Mouse (Mus musculus): ENCODE data around the gene Gpat3. TPM values are rescaled to one million over a fixed set of nuclear protein-coding genes. Genes with fewer than 3 reads are reported as not detected.
A peak's percentile ranks its signal among the peaks of the same experiment; 100 is the strongest.

Gpat3 gene
- total RNA-seq (2021) = 1 to 10 TPM; 2.1 to 3.7 TPM
- long read RNA-seq, experiment 1, partial matches to known transcripts = 0 of 20 reads
- long read RNA-seq, experiment 1, other reads (novel, unspliced or antisense) = 19 of 20 reads
- long read RNA-seq, experiment 2, partial matches to known transcripts = 0 of 20 reads
- long read RNA-seq, experiment 2, other reads (novel, unspliced or antisense) = 19 of 20 reads

- peak within 1 kb of the TSS; percentile 78 for H3K4me3 ChIP-seq
- peak within 1 kb of the TSS; percentile 53; the same call in 1 of the 2 replicates for H3K27ac ChIP-seq
- DNase-seq (ENCODE audit: low spot score in 2 of 2) = peak in 1 of 2 experiments; percentile 14
- no peak for TF ChIP-seq CTCF (conservative IDR thresholded peaks at IDR 0.05)
These were observed at the start of gene Gpat3 for GRCm38 (mm10) chr5:100845485-100845847. TSS of gene Gpat3 (plus strand) at chr5:100845713.

DNA sequence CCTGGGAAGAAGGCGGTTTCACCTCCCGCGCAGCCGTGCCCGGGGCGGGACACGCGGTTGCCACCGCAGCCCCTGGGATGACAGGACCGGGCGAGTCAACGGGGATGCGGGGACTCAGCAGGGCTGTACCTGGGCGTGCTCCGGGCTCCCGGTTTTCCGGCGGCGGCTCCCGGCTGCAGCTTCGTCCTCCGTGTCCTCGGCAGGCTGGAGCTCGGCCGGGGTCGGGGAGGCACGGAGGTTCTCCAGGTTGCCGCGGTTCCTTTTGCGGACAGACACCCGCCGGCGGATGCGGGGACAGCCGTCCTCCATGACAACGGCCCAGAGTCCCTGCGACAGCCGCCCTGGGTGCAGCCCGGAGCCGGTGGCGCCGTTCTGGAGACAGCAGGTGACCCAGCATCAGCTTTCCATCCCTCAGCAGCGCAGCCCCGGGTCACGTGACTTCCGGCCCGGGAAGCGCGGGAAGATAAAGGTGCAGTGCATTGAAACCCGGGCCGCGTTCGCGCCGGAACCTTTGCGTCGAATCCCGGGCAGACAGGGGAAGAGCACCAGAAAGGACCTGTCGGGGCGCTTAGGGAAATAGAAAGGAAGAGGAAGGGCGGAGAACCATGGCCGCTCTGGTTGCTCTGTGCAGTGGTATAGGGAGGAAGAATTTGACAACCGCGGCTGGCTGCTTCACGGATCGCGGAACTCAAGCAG is 47.2 kb upstream of the Gpat3 start, which contains the start of the genes Helq and Mrps18c:
TSS of gene Helq (minus strand) at position 434 of the 696 bp plus-strand sequence.
TSS of gene Mrps18c (plus strand) at position 463 of the 696 bp plus-strand sequence.
- H3K27ac ChIP-seq = peak within 1 kb of the TSS; percentile 88
- TF ChIP-seq CTCF (conservative IDR thresholded peaks at IDR 0.05) = no peak
- DNase-seq (ENCODE audit: low spot score in 2 of 2) = peak; percentile 93 to 94
- H3K4me3 ChIP-seq = peak within 1 kb of the TSS; percentile 83

DNA sequence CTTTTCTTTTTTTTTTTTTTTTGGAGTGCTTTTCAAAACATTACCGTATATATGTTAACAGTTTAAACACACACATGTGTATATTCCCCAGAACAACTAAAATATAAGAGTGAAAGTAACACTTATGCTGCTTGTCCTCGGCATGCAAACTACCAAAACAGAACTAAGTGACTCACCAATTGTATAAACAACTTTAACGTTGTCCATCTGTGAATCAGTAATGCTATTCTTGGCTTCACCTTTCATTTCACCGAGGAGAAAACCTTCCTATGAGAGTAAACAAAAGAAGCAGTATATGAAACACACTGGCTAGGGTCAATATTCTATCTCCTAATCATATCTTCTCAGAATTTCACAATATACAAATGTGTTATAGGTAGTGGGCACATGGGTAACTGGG is 27.2 kb upstream of the Gpat3 start:
- no peak for DNase-seq (ENCODE audit: low spot score in 2 of 2)
- no peak for TF ChIP-seq CTCF (conservative IDR thresholded peaks at IDR 0.05)
- H3K27ac ChIP-seq = no peak overlapping the region
- no peak overlapping the region for H3K4me3 ChIP-seq

- H3K4me3 ChIP-seq = peak overlapping the region; percentile 96
- TF ChIP-seq CTCF (conservative IDR thresholded peaks at IDR 0.05) = peak; percentile 67
- peak overlapping the region; percentile 89 for H3K27ac ChIP-seq
- no peak for DNase-seq (ENCODE audit: low spot score in 2 of 2)
These were observed 25.7 kb upstream of the Gpat3 start for GRCm38 (mm10) chr5:100819568-100820480.

DNA sequence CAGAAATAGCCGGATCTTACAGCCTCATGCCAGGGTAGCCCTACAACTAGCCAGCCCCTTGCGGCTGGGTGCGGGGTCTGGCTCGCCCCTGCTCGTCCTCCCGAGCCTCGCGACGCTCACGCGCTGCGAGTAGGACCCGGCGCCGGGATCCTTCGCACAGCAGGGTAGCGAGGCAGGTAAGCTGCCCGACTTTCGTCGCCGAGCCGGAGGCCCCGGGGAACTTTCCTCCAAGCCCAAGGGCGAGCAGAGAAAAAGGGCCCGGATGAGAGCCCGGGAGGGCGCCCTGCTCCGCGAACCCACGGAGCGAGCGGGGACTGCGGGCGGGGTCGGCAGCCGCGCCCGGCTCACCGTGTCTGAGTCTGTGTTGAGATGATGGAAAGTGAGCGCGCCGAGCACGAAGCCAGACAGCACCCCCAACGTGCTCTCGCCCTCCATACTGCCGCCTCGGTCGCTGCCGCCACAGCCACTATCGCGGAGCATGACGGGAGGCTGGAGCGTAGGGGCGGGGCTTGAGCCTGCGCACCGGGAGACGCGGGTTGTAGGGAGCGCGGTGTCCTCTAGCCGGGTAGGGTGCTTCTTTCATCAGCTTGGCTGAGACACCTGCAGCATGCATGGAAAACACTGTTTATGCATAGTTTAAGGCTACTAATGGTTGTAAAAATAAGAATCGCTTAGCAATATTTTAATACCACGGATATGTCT is 24.9 kb upstream of the Gpat3 start, which contains the start of gene Abraxas1:
TSS of gene Abraxas1 (minus strand) at position 483 of the 702 bp plus-strand sequence.
- H3K4me3 ChIP-seq = peak within 1 kb of the TSS; percentile 96
- DNase-seq (ENCODE audit: low spot score in 2 of 2) = peak; percentile 88
- TF ChIP-seq CTCF (conservative IDR thresholded peaks at IDR 0.05) = no peak; the same call in 1 of the 2 replicates
- peak within 1 kb of the TSS; percentile 89 for H3K27ac ChIP-seq

DNA sequence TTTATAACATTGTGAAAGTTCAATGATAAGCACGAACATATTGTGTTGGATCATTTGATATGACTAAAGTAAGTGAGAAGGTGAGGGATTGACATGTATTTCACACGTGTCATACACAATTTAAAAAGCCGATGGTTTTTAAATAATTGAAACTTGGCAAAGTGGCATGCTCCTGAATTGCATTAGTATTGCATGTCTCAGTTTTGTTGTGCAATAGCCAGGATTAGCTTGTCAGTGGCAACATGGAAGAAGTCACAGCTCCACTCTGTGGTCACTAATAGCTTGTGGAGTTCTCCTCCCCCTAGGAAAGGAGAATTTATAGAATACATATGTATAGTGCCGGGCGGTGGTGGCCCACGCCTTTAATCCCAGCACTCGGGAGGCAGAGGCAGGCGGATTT is 24.1 kb upstream of the Gpat3 start:
- no peak for DNase-seq (ENCODE audit: low spot score in 2 of 2)
- Histone ChIP-seq H3K27ac (no peak overlapping the region), H3K4me3 (peak overlapping the region; percentile 96)
- TF ChIP-seq CTCF (conservative IDR thresholded peaks at IDR 0.05) = no peak

- H3K27ac ChIP-seq = no peak overlapping the region
- DNase-seq (ENCODE audit: low spot score in 2 of 2) = no peak
- no peak for TF ChIP-seq CTCF (conservative IDR thresholded peaks at IDR 0.05)
- H3K4me3 ChIP-seq = no peak overlapping the region
These were observed 22.7 kb upstream of the Gpat3 start for GRCm38 (mm10) chr5:100822826-100823225.

GRCm38 (mm10) chr5:100825975-100826374 is 19.5 kb upstream of the Gpat3 start:
- Histone ChIP-seq H3K27ac (no peak overlapping the region), H3K4me3 (no peak overlapping the region)
- DNase-seq (ENCODE audit: low spot score in 2 of 2) = no peak
- peak; percentile 74 for TF ChIP-seq CTCF (conservative IDR thresholded peaks at IDR 0.05)

- no peak overlapping the region for H3K27ac ChIP-seq
- no peak for TF ChIP-seq CTCF (conservative IDR thresholded peaks at IDR 0.05)
- H3K4me3 ChIP-seq = no peak overlapping the region
- DNase-seq (ENCODE audit: low spot score in 2 of 2) = no peak
These were observed 19.0 kb upstream of the Gpat3 start for GRCm38 (mm10) chr5:100826531-100826930.

- H3K4me3 ChIP-seq = no peak overlapping the region
- no peak overlapping the region for H3K27ac ChIP-seq
- TF ChIP-seq CTCF (conservative IDR thresholded peaks at IDR 0.05) = no peak
- no peak for DNase-seq (ENCODE audit: low spot score in 2 of 2)
These were observed 16.8 kb upstream of the Gpat3 start for GRCm38 (mm10) chr5:100828701-100829100.

DNA sequence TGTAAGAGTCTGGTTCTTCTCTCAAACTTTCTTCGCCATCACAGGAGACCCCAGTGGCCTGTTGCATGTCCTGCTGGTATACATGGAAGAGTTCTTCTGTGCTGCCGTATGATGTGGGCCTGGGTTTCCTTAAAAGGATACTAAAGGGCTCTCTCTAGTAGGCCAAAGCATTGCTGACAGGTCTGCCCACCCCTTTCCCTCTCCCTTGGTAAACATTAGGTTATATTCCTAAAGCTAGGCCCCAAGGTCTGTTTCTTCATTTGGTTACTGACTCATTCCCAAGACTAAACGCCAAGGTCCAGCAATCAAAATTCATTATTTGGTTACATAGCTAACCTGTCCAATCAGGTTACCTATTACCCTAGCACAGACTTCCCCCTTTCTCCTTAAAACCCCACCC is 12.8 kb upstream of the Gpat3 start:
- Histone ChIP-seq H3K4me3 (no peak overlapping the region), H3K27ac (no peak overlapping the region)
- no peak for DNase-seq (ENCODE audit: low spot score in 2 of 2)
- TF ChIP-seq CTCF (conservative IDR thresholded peaks at IDR 0.05) = no peak

DNA sequence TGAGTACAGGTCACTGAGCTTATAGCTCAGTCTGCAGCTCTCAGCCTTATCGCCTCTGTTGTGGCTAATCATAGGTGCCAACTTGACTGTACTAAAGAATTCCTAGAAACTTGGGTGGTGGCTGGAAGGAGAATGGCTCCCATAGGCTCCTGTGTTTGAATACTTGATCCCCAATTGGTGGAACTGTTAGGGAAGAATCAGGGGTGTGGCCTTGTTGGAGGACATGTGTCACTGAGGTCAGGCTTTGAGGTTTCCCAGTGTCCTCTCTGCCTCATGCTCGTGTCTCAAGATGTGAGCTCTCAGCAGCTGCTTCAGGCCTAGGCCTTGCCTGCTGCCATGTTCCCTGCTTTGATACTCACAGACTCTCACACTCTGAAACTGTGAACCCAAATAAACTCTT is 11.7 kb upstream of the Gpat3 start:
- no peak for DNase-seq (ENCODE audit: low spot score in 2 of 2)
- H3K4me3 ChIP-seq = no peak overlapping the region
- TF ChIP-seq CTCF (conservative IDR thresholded peaks at IDR 0.05) = no peak
- H3K27ac ChIP-seq = no peak overlapping the region

All from layer of hippocampus, adult 2 months (tissue).